Mouse (Mus musculus): ENCODE data around the gene Ebna1bp2.

The Ebna1bp2 gene

GRCm38 (mm10) chr4:118620279-118620966 lies at the start of gene Ebna1bp2, which contains the start of gene Cfap57:
Gene Ebna1bp2 (plus strand): TSS chr4:118620799.
Gene Cfap57 (minus strand): TSS chr4:118620777.
- DNase-seq (ENCODE audit: low spot score) = peak; percentile 85

- no peak for DNase-seq (ENCODE audit: low spot score)
Observed at GRCm38 (mm10) chr4:118571441-118571840, 49.2 kb upstream of the Ebna1bp2 start.

- peak; percentile 57 for DNase-seq (ENCODE audit: low spot score)
Observed at GRCm38 (mm10) chr4:118576097-118576496, 44.5 kb upstream of the Ebna1bp2 start.

- no peak for DNase-seq (ENCODE audit: low spot score)
Observed at GRCm38 (mm10) chr4:118579313-118579712, 41.3 kb upstream of the Ebna1bp2 start.

- no peak for DNase-seq (ENCODE audit: low spot score)
Observed at GRCm38 (mm10) chr4:118581508-118581907, 39.1 kb upstream of the Ebna1bp2 start.

DNA sequence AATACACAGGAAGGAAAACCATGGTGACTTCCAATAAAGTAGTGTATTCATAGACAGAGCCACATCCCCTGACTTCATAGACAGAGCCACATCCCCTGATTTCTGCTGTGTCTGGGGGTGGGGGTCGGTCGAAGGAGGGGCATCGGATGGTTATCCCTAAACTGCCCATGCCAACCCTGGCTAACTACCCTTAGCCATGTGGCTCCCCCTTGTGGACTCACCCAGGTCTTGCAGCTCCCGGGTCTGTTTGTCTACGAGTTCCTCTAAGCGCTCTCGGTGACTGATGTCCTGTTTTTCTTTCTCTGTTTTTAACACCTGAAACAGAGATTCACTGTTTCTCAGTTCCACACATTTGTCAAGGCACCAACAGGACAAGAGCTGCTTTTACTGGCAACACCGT lies 38.0 kb upstream of the Ebna1bp2 start:
- DNase-seq (ENCODE audit: low spot score) = no peak

DNA sequence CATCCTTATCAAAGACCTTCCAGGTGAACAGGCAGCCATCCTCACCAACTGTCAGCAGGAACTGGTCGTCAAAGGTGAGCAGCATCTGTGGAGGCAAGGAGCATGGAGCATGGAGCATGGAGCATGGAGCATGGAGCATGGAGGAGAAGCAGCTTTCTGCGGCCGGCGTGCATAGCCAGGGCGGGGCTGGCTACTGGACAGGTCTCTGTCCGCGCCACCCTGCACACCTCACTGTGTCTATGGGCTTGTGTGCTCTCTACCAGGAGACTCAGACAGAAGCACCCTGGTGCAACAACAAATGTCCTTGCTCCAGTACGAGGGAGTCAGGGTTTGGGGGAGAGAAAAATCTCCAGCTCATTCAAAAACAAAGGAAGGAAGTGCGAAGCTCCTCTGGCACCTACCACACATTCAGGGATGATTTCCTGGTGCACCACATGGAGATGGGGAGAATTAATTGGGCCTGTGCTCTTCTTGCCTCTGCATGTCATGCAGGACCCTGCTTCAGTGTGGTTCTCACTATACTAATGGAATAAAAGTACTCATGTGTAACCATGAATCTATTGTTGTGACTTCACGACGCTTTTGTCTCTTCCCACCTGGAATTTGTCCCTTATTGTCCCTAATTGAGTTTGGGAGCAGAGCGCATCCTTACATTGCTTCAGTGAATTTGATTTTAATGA lies 31.4 kb upstream of the Ebna1bp2 start:
- no peak for DNase-seq (ENCODE audit: low spot score)

DNA sequence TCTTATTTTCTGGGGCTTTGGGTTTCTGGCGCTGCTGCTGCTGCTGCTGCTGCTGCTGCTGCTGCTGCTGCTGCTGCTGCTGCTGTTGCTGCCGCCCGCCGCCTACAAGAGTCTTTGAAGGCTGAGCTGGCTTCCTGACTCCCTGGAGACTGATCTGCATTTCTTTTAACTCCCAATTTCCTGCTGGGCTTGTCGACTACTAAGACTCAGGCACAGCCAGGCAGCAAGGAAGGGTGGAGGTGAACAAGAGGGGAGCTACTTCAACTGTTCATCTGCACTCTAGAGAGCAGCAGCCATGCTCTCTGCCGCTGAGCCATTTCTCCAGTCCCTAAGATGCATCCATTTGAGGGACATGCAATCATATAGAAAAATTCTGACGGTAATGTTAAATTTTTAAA lies 30.9 kb upstream of the Ebna1bp2 start:
- DNase-seq (ENCODE audit: low spot score) = no peak

GRCm38 (mm10) chr4:118604065-118604464 lies 16.5 kb upstream of the Ebna1bp2 start:
- no peak for DNase-seq (ENCODE audit: low spot score)

GRCm38 (mm10) chr4:118609836-118610235 lies 10.8 kb upstream of the Ebna1bp2 start:
- DNase-seq (ENCODE audit: low spot score) = no peak

- peak; percentile 13 for DNase-seq (ENCODE audit: low spot score)
Observed at GRCm38 (mm10) chr4:118612619-118613018, 8.0 kb upstream of the Ebna1bp2 start.

DNA sequence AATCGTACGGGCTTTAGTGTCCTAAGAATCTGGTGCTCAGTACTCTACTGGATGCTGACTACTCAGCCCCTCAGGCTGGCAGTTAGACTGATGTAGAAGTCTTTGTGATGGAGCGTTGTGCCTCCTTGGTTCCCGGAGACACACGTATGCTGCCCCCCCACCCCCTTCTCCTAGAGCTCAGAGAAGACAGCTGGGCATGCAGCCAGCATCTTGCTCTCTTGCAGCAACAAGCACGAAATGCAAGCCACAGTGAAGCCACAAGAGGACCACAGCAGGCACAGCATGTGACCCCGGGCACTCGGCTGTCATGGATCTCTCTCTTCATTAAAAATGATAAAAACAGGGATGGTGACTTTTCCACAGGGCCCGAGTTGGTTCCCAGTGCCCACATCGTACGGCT lies 5.2 kb upstream of the Ebna1bp2 start:
- no peak for DNase-seq (ENCODE audit: low spot score)

DNA sequence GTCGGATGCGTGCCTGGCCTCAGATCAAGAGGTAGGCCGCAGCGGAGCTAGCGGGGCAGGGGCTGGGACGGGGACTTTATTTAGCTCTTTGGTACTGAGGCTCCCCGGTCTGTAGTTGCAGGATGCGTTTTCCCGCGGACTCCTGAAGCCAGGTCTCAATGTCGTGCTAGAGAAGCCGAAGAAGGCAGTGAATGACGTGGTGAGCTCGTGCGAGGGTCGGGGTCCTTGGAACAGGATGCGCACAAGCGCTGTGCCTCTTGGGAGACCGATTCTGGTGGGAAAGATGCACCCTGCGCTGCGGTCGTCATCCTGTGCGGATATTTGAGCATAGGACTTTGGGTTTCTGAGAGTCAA lies 345 bp downstream of the Ebna1bp2 start:
- no peak for DNase-seq (ENCODE audit: low spot score)

- no peak for DNase-seq (ENCODE audit: low spot score)
Observed at GRCm38 (mm10) chr4:118621781-118622180, 1.2 kb downstream of the Ebna1bp2 start.

GRCm38 (mm10) chr4:118630261-118630660 lies 9.7 kb downstream of the Ebna1bp2 start:
- no peak for DNase-seq (ENCODE audit: low spot score)

- no peak for DNase-seq (ENCODE audit: low spot score)
Observed at GRCm38 (mm10) chr4:118642346-118643190, 22.0 kb downstream of the Ebna1bp2 start.

DNA sequence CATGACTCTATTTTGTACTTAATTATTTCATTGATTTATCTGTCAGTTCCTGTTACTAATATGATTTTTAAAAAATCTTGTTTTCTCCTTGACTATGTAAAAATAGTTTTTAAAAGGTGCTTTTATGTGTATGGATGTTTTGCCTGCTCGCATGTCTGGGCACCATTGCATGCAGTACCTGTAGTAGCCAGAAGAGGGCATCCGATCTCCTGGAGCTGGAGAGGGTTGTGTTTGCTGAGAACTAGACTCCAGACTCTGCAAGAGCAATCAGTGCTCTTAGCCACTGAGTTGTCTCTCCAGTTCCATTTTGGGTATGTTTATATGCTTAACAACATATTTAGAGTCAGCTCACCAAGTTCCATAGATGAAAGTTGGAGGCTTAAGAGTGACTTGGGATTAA lies 24.6 kb downstream of the Ebna1bp2 start:
- DNase-seq (ENCODE audit: low spot score) = no peak

- no peak for DNase-seq (ENCODE audit: low spot score)
Observed at GRCm38 (mm10) chr4:118658652-118659051, 38.1 kb downstream of the Ebna1bp2 start, which contains the start of gene Olfr62. Gene Olfr62 (plus strand): TSS chr4:118658952.

Measured in spleen, adult 12 weeks (tissue).